Mouse (Mus musculus): ENCODE results near the gene Olfr800. TPM values are rescaled to one million over a fixed set of nuclear protein-coding genes. Genes with fewer than 3 reads are reported as not detected.

Olfr800 gene
- not detected in 2 replicates for polyA plus RNA-seq (2015; fragmentation: Nextera tagmentation; extraction: Ambion mirVana)

DNA sequence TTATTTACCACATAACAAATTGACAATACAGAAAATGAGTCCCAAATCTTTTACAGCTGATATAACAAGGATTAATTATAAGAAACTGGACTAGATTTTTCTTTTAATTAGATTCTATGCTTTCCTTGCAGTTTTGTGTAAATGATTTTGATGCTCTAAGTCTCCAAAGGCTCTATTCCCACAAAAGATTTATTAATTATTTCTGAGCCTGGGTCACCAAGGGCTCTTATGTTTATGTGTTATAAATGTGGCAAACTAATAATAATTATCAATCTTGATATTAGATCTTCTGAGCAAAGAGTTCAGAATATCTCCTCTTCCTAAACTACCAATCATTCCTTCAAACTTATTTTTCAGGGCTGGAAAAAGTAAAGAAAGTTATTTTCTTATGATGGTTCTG, at the start of gene Olfr800:
Gene Olfr800 (plus strand): TSS at position 301 of the 400 bp plus-strand sequence.
- Histone ChIP-seq H3K9ac (no peak within 1 kb of the TSS), H3K4me1 (no peaks in the 10 kb centered on the region), H3K27me3 (no peaks in the 10 kb centered on the region), H3K27ac (no peak within 1 kb of the TSS), H3K36me3 (no peaks in the 10 kb centered on the region), H3K4me3 (replicated peaks) (no peak within 1 kb of the TSS), H3K4me2 (no peak within 1 kb of the TSS), H3K9me3 (replicated peaks) (no peaks in the 10 kb centered on the region)
- ATAC-seq (replicated peaks; ENCODE audit: low FRiP score) = no peak

DNA sequence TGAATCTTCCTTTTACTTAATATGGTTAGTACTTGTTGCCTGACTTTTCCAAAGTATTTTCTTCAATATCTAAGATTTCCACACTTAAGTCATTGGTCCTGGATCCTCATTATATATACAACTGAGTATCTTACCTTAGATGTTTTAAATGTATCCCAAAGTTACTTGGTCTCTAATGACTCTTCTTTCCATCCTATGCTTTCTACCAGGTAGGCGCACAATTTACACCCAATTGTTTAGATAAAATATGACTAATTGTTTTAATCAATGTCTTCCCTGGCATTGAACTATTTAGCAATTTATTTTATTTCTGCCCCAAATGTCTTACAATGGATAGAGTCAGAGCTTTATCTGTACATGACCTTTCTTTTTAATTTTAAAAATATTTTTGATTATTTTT, 45.0 kb upstream of the Olfr800 start, which contains the start of gene Olfr796:
Gene Olfr796 (minus strand): TSS at position 101 of the 400 bp plus-strand sequence.
- H3K9me3 ChIP-seq (replicated peaks) = no peaks in the 10 kb centered on the region
- ATAC-seq (replicated peaks; ENCODE audit: low FRiP score) = no peak
- H3K4me2 ChIP-seq = no peak within 1 kb of the TSS
- H3K4me1 ChIP-seq = no peaks in the 10 kb centered on the region
- 98% methylated on average over 1 of the region's 1 CpGs for WGBS
- H3K36me3 ChIP-seq = no peaks in the 10 kb centered on the region
- H3K27me3 ChIP-seq = no peaks in the 10 kb centered on the region
- no peak within 1 kb of the TSS for H3K27ac ChIP-seq
- H3K4me3 ChIP-seq (replicated peaks) = no peak within 1 kb of the TSS
- H3K9ac ChIP-seq = no peak within 1 kb of the TSS

DNA sequence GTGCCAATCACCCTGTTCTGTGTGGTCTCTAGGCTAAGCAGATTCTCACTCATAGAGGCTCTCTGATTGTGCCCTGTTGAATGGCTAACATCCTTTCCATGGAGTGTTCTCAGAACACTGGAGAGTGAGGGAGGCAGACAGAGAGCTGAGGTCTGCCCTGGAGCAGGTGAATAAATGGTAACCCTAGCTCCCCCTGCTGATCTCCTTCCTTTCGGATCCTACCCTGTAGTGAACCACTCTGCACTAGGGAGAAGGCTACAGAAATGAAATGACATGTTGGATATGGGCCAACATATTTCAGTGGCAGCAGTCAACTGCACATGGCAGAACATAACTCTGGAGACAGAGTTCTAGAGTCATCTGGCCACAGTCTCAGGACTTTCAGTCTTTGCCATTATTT, 35.8 kb upstream of the Olfr800 start:
- no peak overlapping the region for H3K4me3 ChIP-seq (replicated peaks)
- H3K9me3 ChIP-seq (replicated peaks) = no peaks in the 10 kb centered on the region
- WGBS = 14% methylated on average over 1 of the region's 1 CpGs
- peak; percentile 46; the same call in 1 of the 2 replicates for ATAC-seq (replicated peaks; ENCODE audit: low FRiP score)
- H3K36me3 ChIP-seq = no peaks in the 10 kb centered on the region
- no peaks in the 10 kb centered on the region for H3K27me3 ChIP-seq
- H3K4me2 ChIP-seq = no peak overlapping the region
- no peaks in the 10 kb centered on the region for H3K4me1 ChIP-seq
- H3K9ac ChIP-seq = no peak overlapping the region
- no peak overlapping the region for H3K27ac ChIP-seq

DNA sequence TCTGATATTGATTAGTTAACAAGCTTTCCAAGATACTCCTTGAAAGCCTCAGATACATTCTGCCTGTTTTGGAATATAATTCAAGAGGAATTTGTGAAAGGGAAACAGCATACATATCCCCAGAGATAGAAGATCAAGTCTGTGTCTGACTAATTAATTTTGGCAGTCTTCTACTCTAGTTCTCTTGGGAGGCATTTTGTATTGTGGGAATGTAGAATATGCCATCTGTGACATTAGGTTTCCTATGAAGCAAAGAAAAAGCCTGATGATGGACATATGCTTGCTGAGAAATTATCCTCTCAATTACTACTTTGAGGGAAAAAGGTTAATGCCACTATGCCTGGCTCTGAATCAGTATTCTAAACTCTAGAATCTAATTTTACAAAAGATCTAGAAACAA, 34.2 kb upstream of the Olfr800 start:
- H3K9me3 ChIP-seq (replicated peaks) = no peaks in the 10 kb centered on the region
- H3K4me3 ChIP-seq (replicated peaks) = no peak overlapping the region
- no peaks in the 10 kb centered on the region for H3K27me3 ChIP-seq
- ATAC-seq (replicated peaks; ENCODE audit: low FRiP score) = no peak
- H3K36me3 ChIP-seq = no peaks in the 10 kb centered on the region
- H3K4me1 ChIP-seq = no peaks in the 10 kb centered on the region
- no peak overlapping the region for H3K9ac ChIP-seq
- no peak overlapping the region for H3K4me2 ChIP-seq
- H3K27ac ChIP-seq = no peak overlapping the region

DNA sequence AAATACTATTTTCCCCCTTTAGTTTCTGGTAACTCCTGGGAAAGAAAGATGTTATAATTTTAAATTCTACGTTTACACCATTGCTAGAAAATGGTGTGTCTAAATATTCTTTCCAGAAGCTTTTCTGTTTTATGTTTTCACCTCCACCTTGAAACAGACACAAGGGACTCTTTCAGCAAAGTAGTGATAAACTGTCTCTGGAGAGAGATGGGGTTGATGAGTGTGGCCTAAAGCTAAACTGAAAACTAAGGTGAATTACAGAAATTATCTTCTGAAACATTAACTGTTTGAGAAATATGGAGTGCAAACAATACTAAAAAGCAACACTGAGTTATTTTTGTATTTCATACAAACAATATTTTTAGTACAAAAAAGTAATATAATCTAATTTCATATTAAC, 29.7 kb upstream of the Olfr800 start, which contains the start of gene Olfr798:
Gene Olfr798 (minus strand): TSS at position 101 of the 400 bp plus-strand sequence.
- no peaks in the 10 kb centered on the region for H3K36me3 ChIP-seq
- WGBS = 85% methylated on average over 1 of the region's 1 CpGs
- H3K9me3 ChIP-seq (replicated peaks) = no peaks in the 10 kb centered on the region
- H3K4me2 ChIP-seq = no peak within 1 kb of the TSS
- no peaks in the 10 kb centered on the region for H3K4me1 ChIP-seq
- H3K4me3 ChIP-seq (replicated peaks) = no peak within 1 kb of the TSS
- H3K27me3 ChIP-seq = no peaks in the 10 kb centered on the region
- H3K27ac ChIP-seq = no peak within 1 kb of the TSS
- H3K9ac ChIP-seq = no peak within 1 kb of the TSS
- no peak for ATAC-seq (replicated peaks; ENCODE audit: low FRiP score)

DNA sequence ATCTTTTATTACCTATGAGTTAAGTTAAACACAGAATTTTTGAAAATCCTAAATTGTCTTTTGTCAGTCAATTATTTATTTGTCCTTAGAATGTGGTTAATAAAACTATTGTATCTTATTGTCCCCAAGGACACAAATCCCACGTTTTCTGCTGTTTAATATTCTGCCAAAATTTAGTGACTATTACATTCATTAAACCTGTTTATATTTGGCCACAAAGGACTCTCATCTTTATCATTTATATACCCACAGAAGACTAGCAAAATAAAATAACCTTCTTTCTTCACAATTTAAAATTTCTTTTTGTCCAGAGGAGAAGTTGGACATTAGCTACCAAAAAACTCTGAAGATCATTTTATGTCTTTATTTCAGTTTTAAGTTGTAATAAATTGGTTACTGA, 20.3 kb upstream of the Olfr800 start, which contains the start of gene Olfr799:
Gene Olfr799 (plus strand): TSS at position 301 of the 400 bp plus-strand sequence.
- Histone ChIP-seq H3K27ac (no peak within 1 kb of the TSS), H3K27me3 (no peaks in the 10 kb centered on the region), H3K4me2 (no peak within 1 kb of the TSS), H3K4me3 (replicated peaks) (no peak within 1 kb of the TSS), H3K9me3 (replicated peaks) (no peaks in the 10 kb centered on the region), H3K4me1 (no peaks in the 10 kb centered on the region), H3K36me3 (no peaks in the 10 kb centered on the region), H3K9ac (no peak within 1 kb of the TSS)
- ATAC-seq (replicated peaks; ENCODE audit: low FRiP score) = no peak
- WGBS = 24% methylated on average over 1 of the region's 1 CpGs

DNA sequence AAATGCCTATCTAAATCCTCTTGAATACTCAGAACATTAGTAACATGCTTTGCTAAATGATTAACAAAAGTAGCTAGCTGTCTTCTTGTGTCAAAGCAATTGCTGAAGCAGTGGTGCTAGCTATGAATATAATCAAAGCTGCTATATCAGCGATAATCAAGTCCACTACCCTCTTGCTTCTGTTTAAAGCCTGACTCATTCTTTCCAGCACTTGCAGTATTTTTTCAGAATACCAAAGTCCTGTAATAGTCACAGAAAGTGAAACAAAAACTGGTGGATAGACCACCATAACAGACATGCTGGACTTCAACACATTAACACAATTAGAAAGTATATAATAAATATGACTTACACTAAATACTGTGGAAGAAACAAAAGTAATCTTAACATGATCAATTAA, 5.7 kb upstream of the Olfr800 start:
- Histone ChIP-seq H3K36me3 (no peaks in the 10 kb centered on the region), H3K9me3 (replicated peaks) (no peaks in the 10 kb centered on the region), H3K4me3 (replicated peaks) (no peak overlapping the region), H3K4me2 (no peak overlapping the region), H3K9ac (no peak overlapping the region), H3K27me3 (no peaks in the 10 kb centered on the region), H3K27ac (no peak overlapping the region), H3K4me1 (no peaks in the 10 kb centered on the region)
- 85% methylated on average over 1 of the region's 1 CpGs for WGBS
- no peak for ATAC-seq (replicated peaks; ENCODE audit: low FRiP score)

DNA sequence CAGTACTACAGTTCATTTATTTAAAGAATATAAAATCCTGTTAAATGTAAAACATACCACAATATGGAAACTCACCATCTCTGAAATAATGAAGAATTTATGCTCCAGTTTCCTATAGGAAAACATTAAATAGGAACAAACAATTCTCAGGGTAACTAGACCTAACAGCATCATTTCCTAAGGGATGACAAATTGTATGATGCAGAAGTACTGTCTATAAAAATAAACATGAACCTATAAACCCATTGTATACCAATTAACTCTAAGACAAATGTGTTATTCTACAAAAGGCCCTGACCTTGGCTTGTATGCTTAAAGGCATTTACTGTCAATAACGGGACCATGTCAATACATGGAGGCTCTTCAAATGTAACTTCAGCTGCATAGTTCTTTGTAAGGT, 16.3 kb downstream of the Olfr800 start, which contains the start of gene Olfr801:
Gene Olfr801 (minus strand): TSS at position 101 of the 400 bp plus-strand sequence.
- no peak within 1 kb of the TSS for H3K9ac ChIP-seq
- no peak for ATAC-seq (replicated peaks; ENCODE audit: low FRiP score)
- no peak within 1 kb of the TSS for H3K4me2 ChIP-seq
- no peaks in the 10 kb centered on the region for H3K4me1 ChIP-seq
- no peaks in the 10 kb centered on the region for H3K9me3 ChIP-seq (replicated peaks)
- 79% methylated on average over 1 of the region's 1 CpGs for WGBS
- H3K27me3 ChIP-seq = no peaks in the 10 kb centered on the region
- no peaks in the 10 kb centered on the region for H3K36me3 ChIP-seq
- no peak within 1 kb of the TSS for H3K27ac ChIP-seq
- H3K4me3 ChIP-seq (replicated peaks) = no peak within 1 kb of the TSS

DNA sequence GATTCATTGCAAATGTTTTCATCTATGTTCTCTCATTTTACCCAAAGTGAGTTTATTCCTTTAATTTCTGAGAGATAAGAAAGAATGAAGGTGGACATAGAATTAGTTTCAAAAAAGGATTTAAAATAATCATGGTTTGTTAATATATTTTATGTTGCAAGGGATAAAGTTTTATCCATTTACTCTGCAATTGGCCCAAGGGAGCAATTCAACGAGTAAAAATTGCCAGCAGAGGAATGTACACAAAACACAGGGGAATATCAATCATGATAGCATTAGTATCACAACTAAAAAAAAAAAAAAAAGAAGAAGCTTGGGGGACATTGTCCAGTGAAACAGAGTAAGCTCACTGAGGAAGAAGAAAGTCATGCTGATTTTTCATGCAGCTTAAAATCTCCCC, 30.6 kb downstream of the Olfr800 start, which contains the start of gene Olfr802:
Gene Olfr802 (minus strand): TSS at position 101 of the 400 bp plus-strand sequence.
- no peak within 1 kb of the TSS for H3K9ac ChIP-seq
- no peak within 1 kb of the TSS for H3K4me3 ChIP-seq (replicated peaks)
- H3K27me3 ChIP-seq = no peaks in the 10 kb centered on the region
- no peak within 1 kb of the TSS for H3K4me2 ChIP-seq
- H3K27ac ChIP-seq = no peak within 1 kb of the TSS
- no peaks in the 10 kb centered on the region for H3K9me3 ChIP-seq (replicated peaks)
- 56% methylated on average over 1 of the region's 1 CpGs for WGBS
- H3K4me1 ChIP-seq = no peaks in the 10 kb centered on the region
- H3K36me3 ChIP-seq = no peaks in the 10 kb centered on the region
- no peak for ATAC-seq (replicated peaks; ENCODE audit: low FRiP score)

DNA sequence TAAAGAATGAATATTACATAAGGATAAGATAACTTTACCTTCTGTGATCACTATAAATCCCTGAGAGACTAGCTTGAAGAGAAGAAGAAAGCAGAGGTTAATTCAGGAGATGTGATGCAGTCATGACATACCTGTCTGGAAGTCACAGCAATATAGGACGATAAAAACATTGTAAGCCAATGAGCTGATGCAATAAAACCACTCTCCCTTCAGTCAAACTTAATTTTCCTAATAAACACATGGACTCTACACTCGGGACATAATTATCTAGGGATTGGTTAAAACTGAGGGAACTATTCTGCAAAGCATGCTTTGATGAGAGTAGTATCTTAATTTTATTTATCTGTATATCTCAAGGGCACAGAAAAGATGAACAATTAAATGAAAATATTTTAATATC, 36.7 kb downstream of the Olfr800 start, which contains the start of gene Olfr803:
Gene Olfr803 (minus strand): TSS at position 101 of the 400 bp plus-strand sequence.
- ATAC-seq (replicated peaks; ENCODE audit: low FRiP score) = no peak
- Histone ChIP-seq H3K9me3 (replicated peaks) (no peaks in the 10 kb centered on the region), H3K4me1 (no peaks in the 10 kb centered on the region), H3K4me2 (no peak within 1 kb of the TSS), H3K36me3 (no peaks in the 10 kb centered on the region), H3K27ac (no peak within 1 kb of the TSS), H3K4me3 (replicated peaks) (no peak within 1 kb of the TSS), H3K9ac (no peak within 1 kb of the TSS), H3K27me3 (no peaks in the 10 kb centered on the region)
- WGBS = 77% methylated on average over 2 of the region's 2 CpGs

DNA sequence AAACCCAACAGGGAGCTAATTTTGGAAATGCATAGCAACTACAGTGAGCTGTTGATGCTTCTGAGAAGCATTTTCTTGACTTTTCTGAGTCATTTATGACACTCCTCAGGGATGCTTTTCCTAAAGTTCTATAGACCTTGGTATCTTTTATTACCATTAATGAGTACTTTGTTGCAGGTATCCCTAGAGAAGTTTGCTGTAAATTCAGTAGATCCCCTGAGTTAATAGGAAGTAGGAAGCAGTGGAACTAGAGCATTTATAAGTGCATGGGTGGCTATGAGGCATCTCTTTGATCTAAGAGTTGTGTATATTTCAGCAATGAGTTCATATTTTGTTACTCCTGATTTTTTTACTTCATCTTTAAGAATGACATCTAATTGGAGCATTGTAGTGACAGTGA, 45.4 kb downstream of the Olfr800 start, which contains the start of gene Olfr804:
Gene Olfr804 (plus strand): TSS at position 301 of the 400 bp plus-strand sequence.
- no peak for ATAC-seq (replicated peaks; ENCODE audit: low FRiP score)
- no peak within 1 kb of the TSS for H3K4me3 ChIP-seq (replicated peaks)
- H3K36me3 ChIP-seq = no peaks in the 10 kb centered on the region
- H3K27ac ChIP-seq = no peak within 1 kb of the TSS
- H3K27me3 ChIP-seq = no peaks in the 10 kb centered on the region
- H3K9ac ChIP-seq = no peak within 1 kb of the TSS
- no peaks in the 10 kb centered on the region for H3K4me1 ChIP-seq
- no peaks in the 10 kb centered on the region for H3K9me3 ChIP-seq (replicated peaks)
- no peak within 1 kb of the TSS for H3K4me2 ChIP-seq

All from kidney, embryonic 15.5 days (tissue).